ENCODE assay signal across 14 mouse cellular contexts in the genomic region with DNA sequence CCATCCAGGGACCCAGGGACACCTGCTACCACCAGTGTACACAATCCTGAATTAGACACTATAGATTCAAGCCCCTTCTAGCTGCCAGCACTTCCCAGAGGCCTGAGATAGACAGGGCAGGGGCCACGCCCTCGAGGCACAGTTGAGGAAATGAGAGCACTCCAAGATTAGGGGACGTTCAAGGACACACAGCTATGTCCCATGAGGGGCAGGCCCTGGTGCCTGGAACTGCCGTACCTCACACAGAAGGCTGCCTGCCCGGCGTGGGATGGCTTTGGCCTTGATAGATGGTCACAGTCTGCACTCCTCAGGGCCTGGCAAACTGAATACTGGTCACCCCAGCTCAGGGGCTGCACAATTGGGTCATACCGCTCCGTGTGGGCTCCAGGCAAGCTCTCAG. TPM values are rescaled to one million over a fixed set of nuclear protein-coding genes. Genes with fewer than 3 reads are reported as not detected.
DNase-seq lines count a peak whose midpoint lies in the region; ATAC-seq and TF ChIP-seq lines count a peak whose summit lies in the region.
"Had no signal": no experiment of that assay in that cellular context is flagged by ENCODE, and none has a peak within 500 bp of the region (broad histone marks: within the 10 kb centered on the region; RNA-seq: fewer than 3 reads in every experiment).

No protein-coding gene starts in this region.

- no peak for DNase-seq in heart, postnatal 4 days
- DNase-seq in adrenal gland, postnatal 10 days: peak; percentile 72
- DNase-seq in limb, embryonic 10.5 days (ENCODE audit: low spot score): no peak
- no peak for DNase-seq in left cerebral cortex, postnatal 36 days (ENCODE audit: low spot score in 2 of 2)
- no peak for DNase-seq in frontal cortex, postnatal 36 days (ENCODE audit: low spot score in 2 of 2)
- DNase-seq in T-cell, adult 2 months (ENCODE audit: low spot score): no peak
- DNase-seq: kidney, postnatal 10 days had no signal

- peak overlapping the region; percentile 58; the same call in 1 of the 2 replicates for H3K9ac ChIP-seq in heart, embryonic 12.5 days

- peak overlapping the region; percentile 69 for H3K27ac ChIP-seq in heart, embryonic 12.5 days (ENCODE audit: poor library complexity, severe bottlenecking)
- peak overlapping the region; percentile 31; the same call in 1 of the 2 replicates for H3K27ac ChIP-seq in limb, embryonic 10.5 days

- H3K9me3 ChIP-seq in heart, embryonic 12.5 days (replicated peaks): no peaks in the 10 kb centered on the region
- H3K9me3 ChIP-seq in E14TG2a.4 (ENCODE audit: low read length): no peaks in the 10 kb centered on the region
- H3K9me3 ChIP-seq in limb, embryonic 10.5 days (replicated peaks): no peaks in the 10 kb centered on the region

- H3K4me1 ChIP-seq in heart, embryonic 12.5 days (replicated peaks): peaks cover 51% of the 10 kb centered on the region
- peaks cover 44% of the 10 kb centered on the region for H3K4me1 ChIP-seq in E14TG2a.4 (replicated peaks; ENCODE audit: low read depth, low read length)
- H3K4me1 ChIP-seq in limb, embryonic 10.5 days: peaks cover 48% of the 10 kb centered on the region

- no peak overlapping the region for H3K4me2 ChIP-seq in heart, embryonic 12.5 days
- H3K4me2 ChIP-seq: midbrain, embryonic 11.5 days had no signal

- intact Hi-C loops in left cerebral cortex, postnatal 36 days (cut with DNase I): no loop called here

- TF ChIP-seq CTCF in E14TG2a.4 (conservative IDR thresholded peaks at IDR 0.05; ENCODE audit: low read length): no peak

- H3K4me3 ChIP-seq in heart, embryonic 12.5 days: no peak overlapping the region
- H3K4me3 ChIP-seq in E14TG2a.4 (replicated peaks; ENCODE audit: low read length): 0 out of 2 replicates have a peak overlapping the region, but pooled peaks have one; percentile 37
- no peak overlapping the region for H3K4me3 ChIP-seq in limb, embryonic 10.5 days

- H3K36me3 ChIP-seq in heart, embryonic 12.5 days: no peaks in the 10 kb centered on the region
- H3K36me3 ChIP-seq in E14TG2a.4 (ENCODE audit: insufficient read depth, low read length): no peaks in the 10 kb centered on the region
- H3K36me3 ChIP-seq in limb, embryonic 10.5 days: no peaks in the 10 kb centered on the region

- H3K27me3 ChIP-seq in heart, embryonic 12.5 days (replicated peaks): no peaks in the 10 kb centered on the region
- peaks cover 20% of the 10 kb centered on the region for H3K27me3 ChIP-seq in E14TG2a.4 (ENCODE audit: insufficient read depth, low read length)
- H3K27me3 ChIP-seq in limb, embryonic 10.5 days (ENCODE audit: low read depth, poor library complexity, severe bottlenecking): peaks cover 22% of the 10 kb centered on the region

- 36% methylated on average over 8 of the region's 8 CpGs for WGBS in heart, embryonic 12.5 days
- 79% methylated on average over 8 of the region's 8 CpGs for WGBS in limb, embryonic 10.5 days

- peak; percentile 40; the same call in 1 of the 2 replicates for ATAC-seq in heart, embryonic 12.5 days (ENCODE audit: insufficient number of reproducible peaks, low FRiP score)

RNA-seq across cellular contexts. Expression of gene Nol4l, which starts 19.7 kb away (rescaled TPM):
- polyA plus RNA-seq in heart, embryonic 12.5 days (2016; fragmentation: Nextera tagmentation; extraction: Ambion mirVana): 14.9 and 15.2 TPM in 2 replicates
- 10 to 100 TPM; 12.0 to 13.5 TPM for total RNA-seq in heart, postnatal 4 days (2021)
- 10 to 100 TPM; 14.1 to 21.3 TPM for total RNA-seq in adrenal gland, postnatal 10 days (2021)
- polyA plus RNA-seq in limb, embryonic 10.5 days (2016; fragmentation: Nextera tagmentation; extraction: Ambion mirVana): 15.8 and 17.2 TPM in 2 replicates
- total RNA-seq in left cerebral cortex, postnatal 36 days (2021): 10 to 100 TPM; 46.4 to 50.2 TPM

RNA-seq across cellular contexts. Expression of gene 4930404H24Rik, which starts 56.9 kb away (rescaled TPM):
- polyA plus RNA-seq in heart, embryonic 12.5 days (2016; fragmentation: Nextera tagmentation; extraction: Ambion mirVana): not detected in 2 replicates
- not detected for total RNA-seq in heart, postnatal 4 days (2021)
- total RNA-seq in adrenal gland, postnatal 10 days (2021): not detected
- polyA plus RNA-seq in limb, embryonic 10.5 days (2016; fragmentation: Nextera tagmentation; extraction: Ambion mirVana): not detected in 2 replicates
- total RNA-seq in left cerebral cortex, postnatal 36 days (2021): not detected
- total RNA-seq: gastrocnemius, postnatal 4 days had no signal
- polyA plus RNA-seq: forebrain, embryonic 11.5 days; limb, embryonic 11.5 days; midbrain, embryonic 11.5 days; stomach, embryonic 14.5 days had no signal
